Mouse (Mus musculus): Measurements from ENCODE around the gene Klk1b27.
"Not testable (repeated sequence)": the region's sequence is repeated elsewhere in the genome, so short reads cannot be mapped to it uniquely, and the experiment has no call there.

Gene Klk1b27

DNA sequence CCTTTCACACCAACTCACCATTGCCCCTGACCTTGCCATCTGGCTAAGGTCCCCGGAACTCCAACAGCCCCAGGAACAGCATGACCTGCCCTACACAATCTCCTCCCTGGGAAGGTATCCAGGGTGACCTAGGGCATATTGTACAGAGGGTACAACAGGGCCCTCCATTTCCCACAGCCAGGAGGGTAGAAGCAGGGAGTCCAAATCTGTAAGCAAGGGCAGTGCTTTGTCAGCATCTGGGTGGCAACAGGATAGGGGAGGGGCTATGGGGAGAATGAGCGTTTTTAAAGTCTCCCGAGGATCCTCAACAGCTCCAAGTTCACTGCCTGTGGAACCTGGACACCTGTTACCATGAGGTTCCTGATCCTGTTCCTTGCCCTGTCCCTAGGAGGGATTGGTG, at the start of gene Klk1b27:
Gene Klk1b27 (plus strand): TSS at position 301 of the 400 bp plus-strand sequence.
- DNase-seq (ENCODE audit: low read depth, low spot score): not testable (repeated sequence)

GRCm38 (mm10) chr7:44004847-44005246, 47.2 kb upstream of the Klk1b27 start:
- DNase-seq (ENCODE audit: low read depth, low spot score): no peak

DNA sequence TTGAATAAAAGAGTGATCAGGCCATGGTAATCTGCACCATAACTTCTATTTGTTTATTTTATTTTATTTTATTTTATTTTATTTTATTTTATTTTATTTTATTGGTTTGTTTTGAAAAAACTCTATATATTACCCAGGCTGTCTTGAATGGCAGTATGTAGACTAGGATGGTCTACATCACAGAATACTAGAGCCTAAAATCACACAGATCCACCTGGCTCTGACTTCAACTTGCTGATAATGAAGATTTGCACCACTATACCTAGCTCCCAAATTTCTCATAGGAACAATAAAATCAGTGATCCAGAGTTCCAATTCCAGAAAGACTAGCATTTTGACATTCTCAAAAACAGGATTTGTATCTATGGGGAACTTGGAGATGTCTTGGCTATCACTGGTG, 40.2 kb upstream of the Klk1b27 start, which contains the start of gene Klk1b26:
Gene Klk1b26 (plus strand): TSS at position 301 of the 400 bp plus-strand sequence.
- DNase-seq (ENCODE audit: low read depth, low spot score): not testable (repeated sequence)

DNA sequence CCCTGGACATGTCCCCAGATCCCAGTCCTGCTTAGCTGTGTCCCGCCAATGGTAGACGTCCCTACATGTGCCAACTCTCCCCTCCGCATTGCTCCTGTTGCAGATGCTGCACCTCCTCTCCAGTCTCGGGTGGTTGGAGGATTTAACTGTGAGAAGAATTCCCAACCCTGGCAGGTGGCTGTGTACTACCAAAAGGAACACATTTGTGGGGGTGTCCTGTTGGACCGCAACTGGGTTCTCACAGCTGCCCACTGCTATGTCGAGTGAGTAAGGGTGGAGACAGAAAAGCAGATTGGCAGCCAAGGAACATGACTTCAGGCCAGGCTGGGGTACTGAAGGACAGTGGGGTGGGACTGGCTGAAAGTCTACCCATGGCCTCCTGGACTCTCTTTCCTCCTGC, 37.4 kb upstream of the Klk1b27 start:
- not testable (repeated sequence) for DNase-seq (ENCODE audit: low read depth, low spot score)

DNA sequence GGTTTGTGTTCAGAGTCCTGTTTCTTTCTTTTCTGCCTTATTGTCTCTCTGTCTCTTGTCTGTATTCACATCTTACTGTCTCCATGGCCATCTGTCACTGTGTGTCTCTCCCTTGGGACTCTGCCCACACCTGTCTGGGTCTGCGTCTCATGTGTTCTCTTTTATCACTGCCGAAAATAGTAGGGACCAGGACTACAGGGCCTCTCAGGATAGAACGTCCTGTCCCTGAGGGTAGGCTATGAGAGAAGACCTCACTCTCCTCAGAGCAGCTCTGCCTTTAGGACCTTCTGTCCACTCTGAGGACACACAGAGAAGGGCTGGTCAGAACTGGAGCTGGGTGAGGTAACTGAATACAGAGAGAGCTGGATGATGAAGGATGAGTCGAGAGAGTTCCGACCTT, 37.0 kb upstream of the Klk1b27 start:
- no peak for DNase-seq (ENCODE audit: low read depth, low spot score)

DNA sequence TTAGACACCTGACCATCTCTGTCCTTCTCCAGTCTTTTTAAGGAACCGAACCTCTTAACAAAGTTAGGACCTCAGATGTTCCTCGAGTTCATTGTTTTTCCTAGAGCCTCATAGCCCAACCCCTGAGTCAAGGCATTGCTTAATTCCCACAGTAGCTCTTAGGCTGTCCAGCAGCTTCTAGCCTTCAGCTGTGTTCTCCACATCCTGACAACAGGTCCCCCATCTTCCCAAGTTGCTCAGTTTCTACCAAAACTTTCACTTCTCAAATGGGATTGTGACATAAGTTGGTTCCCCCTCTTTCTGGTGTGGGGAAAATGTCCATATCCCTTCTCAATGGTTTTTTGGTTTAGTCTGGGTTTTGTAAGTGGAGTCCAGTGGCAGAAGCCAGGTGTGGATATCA, 20.0 kb downstream of the Klk1b27 start:
- no peak for DNase-seq (ENCODE audit: low read depth, low spot score)

GRCm38 (mm10) chr7:44077703-44078102, 25.6 kb downstream of the Klk1b27 start:
- no peak for DNase-seq (ENCODE audit: low read depth, low spot score)

- no peak for DNase-seq (ENCODE audit: low read depth, low spot score)
Observed at GRCm38 (mm10) chr7:44096111-44096510, 44.0 kb downstream of the Klk1b27 start.

GRCm38 (mm10) chr7:44102028-44102427, 49.9 kb downstream of the Klk1b27 start, which contains the start of gene Klk1b21:
Klk1b21 (plus strand) TSS chr7:44102328.
- DNase-seq (ENCODE audit: low read depth, low spot score): not testable (repeated sequence)
